Mouse (Mus musculus) MEL (cell line): ENCODE results near the gene Stk38l. TPM values are rescaled to one million over a fixed set of nuclear protein-coding genes. Genes with fewer than 3 reads are reported as not detected.

Experiments used
- DNase-seq: peaks from one replicate; pipeline ENCODE4 v3.0.0; 2011; ENCODE audit warnings: low read depth, low spot score
- H3K27ac ChIP-seq: 2 replicates; pipeline ENCODE4 v1.5.1; 2012; ENCODE audit warnings: low read depth, mild to moderate bottlenecking, control low read depth, low read length, moderate library complexity; ENCODE audit not compliant: control insufficient read depth
- H3K27me3 ChIP-seq, 2 experiments: fragments of 150-350 bp in 1 of 2; sonication (generic) in 1 of 2; 2 replicates each; pipeline ENCODE4 v1.6.1; 2012; ENCODE audit warnings: low read length in 2 of 2, mild to moderate bottlenecking in 2 of 2, improper control_type of control experiment in 1 of 2, moderate library complexity in 1 of 2; ENCODE audit not compliant: insufficient read depth in 2 of 2, control insufficient read depth in 1 of 2
- H3K36me3 ChIP-seq, 2 experiments: 2 replicates each; pipeline ENCODE4 v1.6.1; 2012 to 2014; ENCODE audit warnings: low read length in 2 of 2, improper control_type of control experiment in 1 of 2, inconsistent platforms in 1 of 2, mild to moderate bottlenecking in 1 of 2; ENCODE audit not compliant: insufficient read depth in 2 of 2, control insufficient read depth in 1 of 2
- H3K4me1 ChIP-seq, 2 experiments: fragments of 150-350 bp in 1 of 2; sonication (generic) in 1 of 2; 2 replicates each; pipeline ENCODE4 v1.6.1; 2012; ENCODE audit warnings: low read length in 2 of 2, improper control_type of control experiment in 1 of 2, mild to moderate bottlenecking in 1 of 2; ENCODE audit not compliant: insufficient read depth in 2 of 2, control insufficient read depth in 1 of 2
- H3K4me3 ChIP-seq, 2 experiments: fragments of 150-350 bp in 1 of 2; sonication (generic) in 1 of 2; 2 replicates each; pipeline ENCODE4 v1.5.1; 2012; ENCODE audit warnings: low read depth in 2 of 2, low read length in 2 of 2, mild to moderate bottlenecking in 2 of 2, moderate library complexity in 2 of 2, control low read depth in 1 of 2, improper control_type of control experiment in 1 of 2; ENCODE audit not compliant: control insufficient read depth in 1 of 2, insufficient read depth in 1 of 2
- H3K79me2 ChIP-seq: 2 replicates; pipeline ENCODE4 v1.6.1; 2012; ENCODE audit warnings: mild to moderate bottlenecking, low read length, moderate library complexity; ENCODE audit not compliant: control insufficient read depth, poor library complexity, insufficient read depth
- H3K9ac ChIP-seq: 2 replicates; pipeline ENCODE4 v1.6.1; 2012; ENCODE audit warnings: low read depth, mild to moderate bottlenecking, control low read depth, low read length, moderate library complexity; ENCODE audit not compliant: control insufficient read depth, poor library complexity, severe bottlenecking
- H3K9me3 ChIP-seq: fragments of 150-350 bp; sonication (generic); replicated peaks from 2 replicates; pipeline ENCODE4 v1.6.1; 2012; ENCODE audit warnings: mild to moderate bottlenecking, low read length, improper control_type of control experiment, moderate library complexity; ENCODE audit not compliant: insufficient read depth
- CHD2 ChIP-seq: IDR thresholded peaks from 2 replicates; pipeline ENCODE4 v1.6.1; 2011; ENCODE audit warnings: low read length, improper control_type of control experiment
- ELF1 ChIP-seq: IDR thresholded peaks from 2 replicates; pipeline ENCODE4 v1.6.1; 2014; ENCODE audit warnings: low read depth, mild to moderate bottlenecking, inconsistent platforms, low read length, improper control_type of control experiment, moderate library complexity
- EP300 ChIP-seq, 2 experiments: IDR thresholded peaks; 2 replicates each; pipeline ENCODE4 v1.6.1; 2011; ENCODE audit warnings: improper control_type of control experiment in 2 of 2, low read length in 2 of 2, low read depth in 1 of 2, mild to moderate bottlenecking in 1 of 2
- GABPA ChIP-seq: IDR thresholded peaks from 2 replicates; pipeline ENCODE4 v1.6.1; 2012; ENCODE audit warnings: low read depth, mild to moderate bottlenecking, inconsistent platforms, low read length, improper control_type of control experiment, moderate library complexity
- HCFC1 ChIP-seq: IDR thresholded peaks from 2 replicates; pipeline ENCODE4 v1.6.1; 2012; ENCODE audit warnings: low read depth, mild to moderate bottlenecking, inconsistent platforms, low read length, improper control_type of control experiment, moderate library complexity
- KAT2A ChIP-seq: conservative IDR thresholded peaks from 2 replicates; pipeline ENCODE4 v1.6.1; 2012; ENCODE audit warnings: low read depth, low read length, improper control_type of control experiment, inconsistent platforms
- MAFK ChIP-seq: IDR thresholded peaks from 2 replicates; pipeline ENCODE4 v1.6.1; 2011; ENCODE audit warnings: low read depth, mild to moderate bottlenecking, low read length, improper control_type of control experiment, borderline replicate concordance
- MEF2A ChIP-seq: IDR thresholded peaks from 2 replicates; pipeline ENCODE4 v1.6.1; 2014; ENCODE audit warnings: low read depth, mild to moderate bottlenecking, inconsistent platforms, low read length, improper control_type of control experiment; ENCODE audit not compliant: poor library complexity, insufficient replicate concordance, severe bottlenecking; ENCODE audit errors: extremely low read depth
- MYB ChIP-seq: IDR thresholded peaks from 2 replicates; pipeline ENCODE4 v1.6.1; 2011; ENCODE audit warnings: mild to moderate bottlenecking, low read depth, low read length, improper control_type of control experiment
- MYC ChIP-seq: IDR thresholded peaks from 2 replicates; pipeline ENCODE4 v1.6.1; 2011; ENCODE audit warnings: low read depth, mild to moderate bottlenecking, low read length, improper control_type of control experiment, moderate library complexity
- NRF1 ChIP-seq: IDR thresholded peaks from 2 replicates; pipeline ENCODE4 v1.6.1; 2014; ENCODE audit warnings: low read depth, mild to moderate bottlenecking, inconsistent platforms, low read length, improper control_type of control experiment, moderate library complexity; ENCODE audit not compliant: poor library complexity, insufficient read depth, severe bottlenecking
- RAD21 ChIP-seq: IDR thresholded peaks from 2 replicates; pipeline ENCODE4 v1.6.1; 2011; ENCODE audit warnings: mild to moderate bottlenecking, low read depth, low read length, improper control_type of control experiment
- SMC3 ChIP-seq: IDR thresholded peaks from 2 replicates; pipeline ENCODE4 v1.6.1; 2011; ENCODE audit warnings: low read depth, low read length, improper control_type of control experiment
- TBP ChIP-seq: IDR thresholded peaks from 2 replicates; pipeline ENCODE4 v1.8.0; 2011; ENCODE audit warnings: low read depth, low read length, improper control_type of control experiment
- TCF12 ChIP-seq: IDR thresholded peaks from 2 replicates; pipeline ENCODE4 v1.6.1; 2014; ENCODE audit warnings: low read depth, mild to moderate bottlenecking, inconsistent platforms, low read length, improper control_type of control experiment, moderate library complexity
- USF1 ChIP-seq: IDR thresholded peaks from 2 replicates; pipeline ENCODE4 v1.6.1; 2014; ENCODE audit warnings: low read depth, mild to moderate bottlenecking, inconsistent platforms, low read length, improper control_type of control experiment, moderate library complexity
- USF2 ChIP-seq, 2 experiments: IDR thresholded peaks; 2 replicates each; pipeline ENCODE4 v1.6.1; 2011 to 2012; ENCODE audit warnings: improper control_type of control experiment in 2 of 2, low read length in 2 of 2, borderline replicate concordance in 1 of 2, inconsistent platforms in 1 of 2, low read depth in 1 of 2, mild to moderate bottlenecking in 1 of 2; ENCODE audit not compliant: insufficient read depth in 1 of 2
- polyA plus RNA-seq, 2 experiments: library from polyadenylated mRNA; stranded (reverse) in 1 of 2; unstranded in 1 of 2; fragments of >175 nt in 1 of 2; fragments of >200 nt in 1 of 2; gene quantifications; 2 replicates each; pipeline versions ENCODE4 v1.2.1 to v1.2.4; 2012; ENCODE audit warnings: low replicate concordance in 2 of 2, low read depth in 1 of 2; ENCODE audit not compliant: insufficient read length in 2 of 2, insufficient read depth in 1 of 2, missing spikeins in 1 of 2
- total RNA-seq: library from RNA; depleted of rRNA; stranded (reverse); fragments of 300-350 nt; gene quantifications from 2 replicates; pipeline ENCODE4 v1.2.3, GENCODE M21; 2012

The Stk38l gene
- total and polyA plus RNA-seq, 3 experiments = 5.1 to 9.2 TPM; not detected in 1

- TF ChIP-seq EP300 (IDR thresholded peaks at IDR 0.05; ENCODE audit: low read depth in 1 of 2, low read length in 2 of 2) (no peak), RAD21 (no peak), MAFK (no peak), ELF1 (no peak), GABPA (no peak), KAT2A (no peak), TCF12 (no peak)
- H3K4me1 ChIP-seq = peaks cover 4 to 7% of the 10 kb centered on the region in 2 experiments
- H3K27me3 ChIP-seq = no peaks in the 10 kb centered on the region
- H3K9me3 ChIP-seq = no peaks in the 10 kb centered on the region
- no peak overlapping the region for H3K4me3 ChIP-seq
- H3K27ac ChIP-seq = no peak overlapping the region
- H3K36me3 ChIP-seq = peaks cover 0 to 8% of the 10 kb centered on the region in 2 experiments; a peak in 3 of 4 replicates
- DNase-seq = no peak
- no peak overlapping the region for H3K9ac ChIP-seq
- no peaks in the 10 kb centered on the region for H3K79me2 ChIP-seq
Measured at GRCm38 (mm10) chr6:146765270-146765669, 40.5 kb downstream of the Stk38l start.

GRCm38 (mm10) chr6:146768813-146769404 lies 44.1 kb downstream of the Stk38l start:
- Histone ChIP-seq H3K27me3 (no peaks in the 10 kb centered on the region), H3K36me3 (no peaks in the 10 kb centered on the region; a peak in 1 of 4 replicates), H3K4me1 (no peaks in the 10 kb centered on the region), H3K9ac (no peak overlapping the region), H3K27ac (no peak overlapping the region), H3K4me3 (no peak overlapping the region), H3K79me2 (no peaks in the 10 kb centered on the region), H3K9me3 (no peaks in the 10 kb centered on the region)
- TF ChIP-seq MYC (no peak), USF1 (no peak), MYB (no peak), SMC3 (no peak), CHD2 (no peak), USF2 (IDR thresholded peaks at IDR 0.05; ENCODE audit: borderline replicate concordance in 1 of 2, insufficient read depth in 1 of 2, low read depth in 1 of 2, low read length in 2 of 2) (no peak), HCFC1 (no peak), TBP (no peak), NRF1 (no peak), MEF2A (no peak)
- DNase-seq = no peak
